Mouse (Mus musculus) left cerebral cortex, adult 18-20 months (tissue): ENCODE results near the gene Nos1. TPM values are rescaled to one million over a fixed set of nuclear protein-coding genes. Genes with fewer than 3 reads are reported as not detected.
A peak's percentile ranks its signal among the peaks of the same experiment; 100 is the strongest.

Experiments used
- DNase-seq, 2 experiments: peaks; one replicate each; pipeline ENCODE4 v3.0.0; 2021 to 2022; ENCODE audit warnings: low spot score in 2 of 2, mixed read lengths in 1 of 2
- total RNA-seq, 2 experiments: library from RNA; stranded (reverse); gene quantifications; 2 replicates each; pipeline ENCODE4 v1.2.3; 2021

The Nos1 gene
- total RNA-seq, 2 experiments from 2014 or later: 32.2 to 35.5 TPM

GRCm38 (mm10) chr5:117995372-117995901 is 214.6 kb downstream of the Nos1 start:
- no peak for DNase-seq

- no peak for DNase-seq
Measured at GRCm38 (mm10) chr5:117995911-117996310, 215.1 kb downstream of the Nos1 start.

GRCm38 (mm10) chr5:117996581-117996980 is 215.7 kb downstream of the Nos1 start:
- no peak for DNase-seq

GRCm38 (mm10) chr5:117997434-117997970 is 216.7 kb downstream of the Nos1 start:
- DNase-seq: no peak

GRCm38 (mm10) chr5:117999061-117999460 is 218.2 kb downstream of the Nos1 start:
- DNase-seq: no peak

GRCm38 (mm10) chr5:117999584-117999983 is 218.8 kb downstream of the Nos1 start:
- DNase-seq: peak; percentile 53 to 73

GRCm38 (mm10) chr5:118002059-118002458 is 221.2 kb downstream of the Nos1 start:
- DNase-seq: peak; percentile 72 to 77

GRCm38 (mm10) chr5:118004619-118005018 is 223.8 kb downstream of the Nos1 start:
- peak; percentile 69 to 76 for DNase-seq

GRCm38 (mm10) chr5:118005728-118006127 is 224.9 kb downstream of the Nos1 start:
- DNase-seq: no peak

- no peak for DNase-seq
Measured at GRCm38 (mm10) chr5:118008344-118008743, 227.5 kb downstream of the Nos1 start.

Other genes with a start within 250 kb of the Nos1 start
- 100 to 1,000 TPM; 127 to 128 TPM for gene Fbxo21, start 195.7 kb downstream of the Nos1 start, total RNA-seq
- 10 to 100 TPM; 88.5 to 90.3 TPM for gene Tesc, start 246.7 kb downstream of the Nos1 start, total RNA-seq